Mouse (Mus musculus) liver, embryonic 14.5 days (tissue): ENCODE data around the gene AI661453. TPM values are rescaled to one million over a fixed set of nuclear protein-coding genes. Genes with fewer than 3 reads are reported as not detected.

Experiments
- ATAC-seq: fragments of 200-750 bp; cut with Nextera tagmentation; 2 replicates; pipeline ENCODE4 v1.8.0; 2017; ENCODE audit warnings: moderate number of reproducible peaks, mild to moderate bottlenecking, moderate library complexity; ENCODE audit not compliant: insufficient read depth
- DNase-seq, 3 experiments: peaks; one replicate each; pipeline ENCODE4 v3.0.0-alpha.2; 2012 to 2013; ENCODE audit warnings: low read depth in 3 of 3, low spot score in 3 of 3
- H3K27ac ChIP-seq: fragments of 300-500 bp; sonication (generic); 2 replicates; pipeline ENCODE4 v1.5.1; 2014; ENCODE audit warnings: moderate library complexity, mild to moderate bottlenecking, control low read depth, inconsistent platforms
- H3K27me3 ChIP-seq: fragments of 300-500 bp; sonication (generic); 2 replicates; pipeline ENCODE4 v1.6.1; 2014; ENCODE audit warnings: mild to moderate bottlenecking, low read length, moderate library complexity; ENCODE audit not compliant: control insufficient read depth, insufficient read depth
- H3K36me3 ChIP-seq: fragments of 300-500 bp; sonication (generic); replicated peaks from 2 replicates; pipeline ENCODE4 v1.6.1; 2014; ENCODE audit warnings: low read depth; ENCODE audit not compliant: control insufficient read depth, insufficient read depth
- H3K4me1 ChIP-seq, 2 experiments: fragments of 200-500 bp in 1 of 2; fragments of 300-500 bp in 1 of 2; sonication (generic) in 1 of 2; replicated peaks; 2 replicates each; pipeline ENCODE4 v1.6.1; 2012 to 2014; ENCODE audit warnings: antibody characterized with exemption in 1 of 2, inconsistent platforms in 1 of 2, low read length in 1 of 2; ENCODE audit not compliant: control insufficient read depth in 2 of 2, insufficient read depth in 2 of 2
- H3K4me2 ChIP-seq: fragments of 300-500 bp; sonication (generic); 2 replicates; pipeline ENCODE4 v1.6.1; 2014; ENCODE audit warnings: low read depth, mild to moderate bottlenecking, control low read depth, moderate library complexity
- H3K4me3 ChIP-seq, 2 experiments: fragments of 200-500 bp in 1 of 2; fragments of 300-500 bp in 1 of 2; sonication (generic) in 1 of 2; 2 replicates each; pipeline ENCODE4 v1.5.1; 2012 to 2014; ENCODE audit warnings: low read depth in 2 of 2, low read length in 2 of 2, mild to moderate bottlenecking in 2 of 2, control low read depth in 1 of 2, inconsistent platforms in 1 of 2, moderate library complexity in 1 of 2; ENCODE audit not compliant: insufficient read depth in 1 of 2
- H3K9ac ChIP-seq: fragments of 300-500 bp; sonication (generic); replicated peaks from 2 replicates; pipeline ENCODE4 v1.6.1; 2014; ENCODE audit warnings: mild to moderate bottlenecking, control low read depth, moderate library complexity
- H3K9me3 ChIP-seq: fragments of 300-500 bp; sonication (generic); 2 replicates; pipeline ENCODE4 v1.6.1; 2016; ENCODE audit warnings: low read length, mixed read lengths; ENCODE audit not compliant: control insufficient read depth
- CTCF ChIP-seq: IDR thresholded peaks from 2 replicates; pipeline ENCODE4 v1.5.1; 2016; ENCODE audit warnings: antibody characterized with exemption, low read depth, control low read depth
- EP300 ChIP-seq: IDR thresholded peaks from 2 replicates; pipeline ENCODE4 v1.6.1; 2016; ENCODE audit warnings: antibody characterized with exemption, low read depth
- WGBS: fragments of 180-500 bp; shearing (Covaris S2); extraction: QIAGEN DNeasy Blood & Tissue Kit; methylation state at CpG from one replicate; pipeline ENCODE4 v1.1.7; 2014; ENCODE audit not compliant: insufficient replicate concordance; 5-methylcytosine and 5-hydroxymethylcytosine counted together
- polyA plus RNA-seq, 2 experiments: library from polyadenylated mRNA; depleted of rRNA in 1 of 2; stranded (reverse) in 1 of 2; unstranded in 1 of 2; fragments of >200 nt; fragmentation: Nextera tagmentation in 1 of 2; extraction: Ambion mirVana in 1 of 2; gene quantifications; 2 replicates each; pipeline versions ENCODE4 v1.2.1 to v1.2.3; 2012 to 2014

The AI661453 gene
- polyA plus RNA-seq, 2 experiments: 0.42 to 0.56 TPM

DNA sequence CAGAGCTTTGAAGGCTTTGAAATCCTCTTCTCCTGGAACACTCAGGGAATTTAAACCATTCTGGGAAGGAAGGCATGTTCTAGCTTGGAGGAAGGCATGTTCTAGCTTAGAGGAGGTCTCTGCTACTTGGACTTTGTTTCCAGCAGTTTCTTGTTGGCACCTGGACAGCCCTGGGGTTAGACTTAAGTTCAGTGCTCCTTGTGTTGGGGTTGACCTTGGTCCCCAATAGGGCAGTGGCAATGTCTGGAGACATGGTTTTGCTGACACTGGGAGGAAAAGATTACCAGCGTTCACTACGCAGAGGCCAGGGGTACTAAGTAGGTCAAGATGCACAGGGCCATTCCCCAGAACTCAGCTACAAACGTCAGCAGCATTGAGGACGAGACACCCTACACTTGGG is 38.8 kb downstream of the AI661453 start:
- H3K27ac ChIP-seq: no peak overlapping the region
- DNase-seq (no peak), ATAC-seq (no peak)
- no peak overlapping the region for H3K4me3 ChIP-seq
- no peak overlapping the region for H3K4me2 ChIP-seq
- H3K4me1 ChIP-seq: peaks cover 0 to 9% of the 10 kb centered on the region in 2 experiments; a peak in 2 of 4 replicates
- WGBS: 73% methylated on average over 4 of the region's 4 CpGs
- no peaks in the 10 kb centered on the region for H3K9me3 ChIP-seq
- H3K36me3 ChIP-seq: no peaks in the 10 kb centered on the region
- TF ChIP-seq EP300 (no peak), CTCF (no peak)
- H3K9ac ChIP-seq: no peak overlapping the region
- H3K27me3 ChIP-seq: no peaks in the 10 kb centered on the region

DNA sequence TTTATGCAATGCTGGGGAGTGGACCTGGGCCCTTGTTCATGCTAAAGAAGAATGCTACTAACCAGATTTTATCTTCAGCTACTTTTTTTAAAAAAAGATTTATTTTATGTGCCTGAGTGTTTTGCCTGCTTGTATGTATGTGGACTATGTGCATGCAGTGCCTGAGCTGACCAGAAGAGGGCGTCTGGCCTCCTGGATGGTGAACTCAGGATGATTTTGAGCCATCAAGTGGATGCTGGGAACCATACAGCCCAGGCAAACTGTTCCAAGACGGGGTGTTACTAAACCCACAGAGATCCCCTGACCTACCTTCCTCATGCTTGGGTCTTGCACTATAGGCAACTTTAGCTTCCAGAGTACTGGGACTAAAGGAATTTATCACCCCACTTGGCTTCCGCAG is 39.3 kb downstream of the AI661453 start:
- no peaks in the 10 kb centered on the region for H3K36me3 ChIP-seq
- no peak overlapping the region for H3K27ac ChIP-seq
- H3K27me3 ChIP-seq: no peaks in the 10 kb centered on the region
- ATAC-seq (no peak), DNase-seq (no peak)
- no peak overlapping the region for H3K9ac ChIP-seq
- peak; percentile 87 for TF ChIP-seq CTCF
- TF ChIP-seq EP300: no peak
- H3K9me3 ChIP-seq: no peaks in the 10 kb centered on the region
- peaks cover 0 to 9% of the 10 kb centered on the region in 2 experiments; a peak in 2 of 4 replicates for H3K4me1 ChIP-seq
- 51% methylated on average over 3 of the region's 3 CpGs for WGBS
- H3K4me2 ChIP-seq: no peak overlapping the region
- H3K4me3 ChIP-seq: no peak overlapping the region

DNA sequence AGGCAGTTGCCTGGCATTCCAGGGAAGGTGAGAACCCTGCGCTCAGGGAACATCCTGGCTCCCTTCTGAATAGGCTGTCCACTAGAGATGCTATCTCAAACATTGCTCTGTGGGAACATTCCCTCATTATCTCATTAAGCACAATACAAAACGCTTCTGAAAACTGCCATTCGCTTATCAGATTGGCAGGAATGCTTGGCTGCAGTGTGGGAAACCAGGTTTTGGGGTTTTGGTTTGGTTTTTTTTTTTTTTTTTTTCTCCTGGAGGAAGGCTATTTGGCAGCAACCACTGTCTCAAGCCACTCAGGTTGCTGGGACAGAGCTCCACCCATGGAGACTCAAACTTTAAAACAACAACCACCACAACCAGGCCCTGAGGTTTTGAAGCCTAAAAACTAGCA is 43.5 kb downstream of the AI661453 start:
- no peak overlapping the region for H3K4me3 ChIP-seq
- no peaks in the 10 kb centered on the region for H3K27me3 ChIP-seq
- H3K9ac ChIP-seq: no peak overlapping the region
- no peaks in the 10 kb centered on the region for H3K36me3 ChIP-seq
- DNase-seq (no peak), ATAC-seq (no peak)
- no peak overlapping the region for H3K4me2 ChIP-seq
- H3K9me3 ChIP-seq: no peaks in the 10 kb centered on the region
- no peak for TF ChIP-seq CTCF
- TF ChIP-seq EP300: no peak
- no peak overlapping the region for H3K27ac ChIP-seq
- H3K4me1 ChIP-seq: peaks cover 2 to 6% of the 10 kb centered on the region in 2 experiments
- 36% methylated on average over 3 of the region's 3 CpGs for WGBS

DNA sequence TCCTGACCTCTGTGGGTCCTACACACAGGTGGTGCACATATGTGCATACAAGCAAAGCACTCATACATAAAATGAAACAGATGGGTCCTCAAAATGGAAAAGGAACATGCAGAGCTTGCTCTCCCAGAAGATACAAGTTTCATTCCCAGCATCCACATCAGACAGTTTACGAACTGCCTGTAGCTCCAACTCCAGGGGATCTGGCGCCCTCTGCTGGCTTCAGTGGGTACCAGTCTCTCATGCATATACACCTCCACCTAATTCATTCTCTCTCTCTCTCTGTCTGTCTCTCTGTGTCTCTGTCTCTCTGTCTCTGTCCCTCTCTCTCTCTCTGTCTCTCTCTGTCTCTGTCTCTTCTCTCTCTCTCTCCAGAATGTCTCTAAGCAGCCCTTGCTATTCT is 46.0 kb downstream of the AI661453 start:
- no peaks in the 10 kb centered on the region for H3K27me3 ChIP-seq
- no peaks in the 10 kb centered on the region for H3K9me3 ChIP-seq
- ATAC-seq: no peak
- H3K36me3 ChIP-seq: no peaks in the 10 kb centered on the region
- 29% methylated on average over 2 of the region's 2 CpGs for WGBS
- no peak overlapping the region for H3K27ac ChIP-seq
- peaks cover 4 to 19% of the 10 kb centered on the region in 2 experiments for H3K4me1 ChIP-seq
- DNase-seq: peak; percentile 48 to 56 (median 54)
- peak; percentile 91 for TF ChIP-seq CTCF
- TF ChIP-seq EP300: no peak
- no peak overlapping the region for H3K4me2 ChIP-seq
- no peak overlapping the region for H3K4me3 ChIP-seq
- no peak overlapping the region for H3K9ac ChIP-seq

DNA sequence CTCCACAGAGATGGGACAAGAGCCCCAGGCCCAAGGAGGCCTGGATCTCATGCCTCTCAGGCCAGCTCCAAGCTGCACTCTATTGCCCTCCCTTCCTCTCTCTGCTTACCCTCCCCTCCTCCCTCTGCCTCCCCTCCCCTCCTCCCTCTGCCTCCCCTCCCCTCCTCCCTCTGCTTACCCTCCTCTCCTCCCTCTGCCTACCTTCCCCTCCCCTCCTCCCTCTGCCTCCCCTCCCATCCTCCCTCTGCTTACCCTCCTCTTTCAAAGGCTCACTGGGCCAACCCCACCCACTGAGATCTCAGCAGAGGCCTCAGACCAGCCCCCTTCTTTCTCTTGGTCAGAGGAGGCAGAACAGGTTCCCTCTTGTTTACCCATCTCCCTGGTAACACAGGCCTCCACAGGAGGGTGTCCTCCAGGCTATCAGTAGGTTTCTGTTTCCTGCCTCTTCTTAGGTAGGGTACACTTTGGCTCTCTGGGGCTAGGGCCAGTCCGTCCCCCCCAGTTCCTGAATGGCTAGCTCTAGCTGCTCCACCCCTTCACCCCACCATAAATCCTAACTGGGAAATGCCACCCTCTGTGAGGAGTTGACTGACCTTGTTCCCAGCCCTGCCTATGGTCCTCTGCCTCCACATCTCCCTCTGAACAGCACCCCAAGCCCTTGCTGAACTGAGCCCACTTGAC is 48.0 kb downstream of the AI661453 start:
- DNase-seq (peak in 1 of 3 experiments; percentile 40), ATAC-seq (peak; percentile 59)
- Histone ChIP-seq H3K4me3 (no peak overlapping the region), H3K9ac (no peak overlapping the region), H3K36me3 (peaks cover 10% of the 10 kb centered on the region), H3K4me2 (peak overlapping the region; percentile 9; the same call in 1 of the 2 replicates), H3K27me3 (no peaks in the 10 kb centered on the region), H3K9me3 (no peaks in the 10 kb centered on the region), H3K4me1 (peaks cover 4 to 19% of the 10 kb centered on the region in 2 experiments), H3K27ac (peak overlapping the region; percentile 47)
- TF ChIP-seq EP300 (no peak), CTCF (no peak)
- WGBS: 13% methylated on average over 1 of the region's 1 CpGs
